Mouse (Mus musculus) liver, adult (tissue): ENCODE data around the gene Cab39l.

Source experiments
- GATA4 ChIP-seq: IDR thresholded peaks from 2 replicates; pipeline ENCODE4 v1.6.1; 2014; ENCODE audit warnings: mild to moderate bottlenecking, low read length; ENCODE audit not compliant: insufficient replicate concordance

The Cab39l gene

DNA sequence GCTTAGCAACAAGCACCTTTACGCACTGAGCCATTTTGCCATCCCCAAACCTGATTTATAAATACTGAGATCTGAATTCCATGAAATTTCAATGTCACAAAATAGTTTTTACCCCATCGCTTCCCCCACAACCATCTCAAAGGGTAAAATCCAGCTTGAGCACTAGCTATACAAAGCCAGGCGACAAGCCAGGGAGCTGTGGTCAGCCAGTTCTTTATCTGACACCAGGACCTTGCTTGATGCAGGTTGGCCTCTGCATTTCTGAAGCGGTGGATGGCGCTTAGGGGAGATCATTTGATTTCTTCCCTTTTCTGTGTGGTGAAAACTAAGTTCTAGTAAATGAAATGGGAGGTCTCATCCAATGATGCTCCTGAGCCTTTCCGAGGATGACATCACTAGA is 191.3 kb downstream of the Cab39l start:
- TF ChIP-seq GATA4, result no peak

DNA sequence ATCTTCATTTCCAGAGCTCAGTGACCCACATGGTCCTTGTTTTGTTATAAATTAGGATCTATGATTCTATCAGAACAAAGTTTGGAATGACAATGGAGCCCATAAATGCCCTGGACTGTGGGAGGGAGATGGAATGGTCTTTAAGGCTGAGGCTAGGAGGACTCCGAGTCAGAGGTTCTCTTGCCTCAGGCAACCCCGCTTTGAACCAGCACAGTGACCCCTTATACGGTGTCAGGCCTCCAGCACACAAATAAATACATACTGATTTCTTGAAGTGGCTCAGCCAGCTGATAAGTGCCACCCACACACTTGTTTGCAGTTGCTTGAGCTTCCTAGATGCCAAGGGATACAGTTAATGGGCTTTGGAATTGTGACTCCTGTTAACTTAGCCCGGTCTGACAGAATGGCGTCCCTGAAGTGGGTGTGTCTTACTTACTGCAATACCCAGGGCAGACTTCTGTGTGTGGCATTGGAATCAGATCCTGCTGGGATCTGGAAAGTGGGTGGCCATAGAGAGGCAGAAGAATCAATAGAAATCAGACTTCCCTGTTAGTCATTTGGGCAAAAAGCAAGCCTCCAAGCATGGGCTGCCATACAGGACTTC is 192.6 kb downstream of the Cab39l start:
- TF ChIP-seq GATA4, result no peak

DNA sequence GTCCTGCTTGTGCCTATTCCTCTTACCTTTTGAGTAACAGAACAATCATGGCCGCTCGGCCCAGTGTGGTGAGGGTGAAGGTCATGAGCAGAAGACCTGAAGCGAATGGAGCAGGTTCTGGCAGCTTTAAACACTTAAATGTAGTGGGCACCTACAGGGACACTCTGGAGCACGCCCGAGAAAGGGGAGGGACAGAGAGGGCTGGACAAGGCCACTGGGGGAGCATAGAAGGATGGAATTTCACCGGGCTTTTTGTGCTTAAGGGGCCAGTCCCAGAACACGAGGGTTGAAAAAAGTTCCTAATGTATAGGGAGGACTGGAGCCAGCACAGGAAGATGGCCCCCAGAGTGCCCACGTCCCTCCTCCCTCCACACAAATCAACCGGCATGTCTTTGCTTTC is 193.2 kb downstream of the Cab39l start:
- no peak for TF ChIP-seq GATA4
